Mouse (Mus musculus) cerebellum, adult 2 months (tissue): ENCODE measurements at regions not wholly inside any gene's neighbourhood (a gene's known extent, or its start where the extent isn't known, plus 50 kb on each side); places are given as distances from the start of the nearest gene placed in this dataset.

Experiments used
- CTCF ChIP-seq: fragments of 200-500 bp; IDR thresholded peaks from 2 replicates; pipeline ENCODE4 v1.5.1; 2011; ENCODE audit warnings: low read depth, mild to moderate bottlenecking, control low read depth, low read length, moderate library complexity, borderline replicate concordance; ENCODE audit not compliant: insufficient read depth
- POLR2A ChIP-seq: fragments of 200-500 bp; IDR thresholded peaks from 2 replicates; pipeline ENCODE4 v1.6.1; 2011; ENCODE audit warnings: low read length, control low read depth, borderline replicate concordance; ENCODE audit not compliant: insufficient read depth

DNA sequence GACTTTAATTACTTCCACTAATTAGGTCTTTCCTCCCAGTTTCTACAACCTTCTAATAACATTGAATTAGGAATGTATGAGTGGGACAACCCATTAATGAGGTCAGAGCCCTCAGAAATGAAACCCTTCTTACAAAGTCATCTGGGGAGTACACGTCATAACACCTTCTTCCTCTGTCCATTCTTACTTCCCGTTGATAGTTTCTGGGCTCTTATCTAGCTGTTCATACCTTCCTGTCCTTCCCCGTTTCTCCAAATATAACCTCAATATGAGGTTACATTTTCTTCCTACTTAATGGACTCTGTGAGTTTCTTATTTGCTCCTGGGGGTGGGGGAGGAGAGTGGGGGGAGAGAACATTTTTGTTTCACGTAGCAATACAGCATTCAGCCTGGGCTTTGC lies 85.4 kb upstream of the Hpf1 start:
- TF ChIP-seq CTCF (no peak), POLR2A (no peak)
